Comparison of ENCODE assay signal across 29 mouse cellular contexts in genomic region chr11:106550398-106550797, GRCm38 (mm10).
"Had no signal": no experiment of that assay in that cellular context is flagged by ENCODE, and none has a peak within 500 bp of the region (broad histone marks: within the 10 kb centered on the region; RNA-seq: fewer than 3 reads in every experiment).

No protein-coding gene starts in this region.

- H3K4me3 ChIP-seq: embryonic facial prominence, embryonic 10.5 days; embryonic facial prominence, embryonic 12.5 days; embryonic facial prominence, embryonic 13.5 days; embryonic facial prominence, embryonic 15.5 days; erythroblast, embryonic 14.5 days; forebrain, embryonic 10.5 days; forebrain, embryonic 12.5 days; forebrain, embryonic 13.5 days; forebrain, embryonic 15.5 days; gastrocnemius, adult 2 months; heart, adult 2 months had no signal

- H3K9me3 ChIP-seq: embryonic facial prominence, embryonic 10.5 days; embryonic facial prominence, embryonic 12.5 days; embryonic facial prominence, embryonic 13.5 days; embryonic facial prominence, embryonic 15.5 days; forebrain, embryonic 10.5 days; forebrain, embryonic 12.5 days; forebrain, embryonic 13.5 days; forebrain, embryonic 15.5 days had no signal

- ATAC-seq: forebrain, embryonic 13.5 days; forebrain, embryonic 14.5 days; forebrain, embryonic 15.5 days; forebrain, embryonic 16.5 days; forebrain, postnatal 0 days had no signal

- H3K4me1 ChIP-seq: forebrain, embryonic 12.5 days; forebrain, embryonic 13.5 days had no signal

- DNase-seq: cerebellum, adult 18-20 months; cerebellum, adult 2 months; cerebellum, adult 8-10 months; cerebellum, adult 9-10 months; cerebellum, adult 9-11 months; cerebellum, postnatal 10 days; cerebellum, postnatal 14 days; cerebellum, postnatal 25 days; cerebellum, postnatal 36 days; embryo, embryonic 11 days; forebrain, postnatal 0 days; gastrocnemius, adult 2 months; gastrocnemius, postnatal 10 days; gastrocnemius, postnatal 14 days; gastrocnemius, postnatal 25 days; gastrocnemius, postnatal 36 days; heart, adult 18-20 months; heart, adult 2 months had no signal

- H3K27ac ChIP-seq: embryonic facial prominence, embryonic 10.5 days; embryonic facial prominence, embryonic 12.5 days; embryonic facial prominence, embryonic 13.5 days; embryonic facial prominence, embryonic 15.5 days; forebrain, embryonic 10.5 days; forebrain, embryonic 12.5 days; forebrain, embryonic 13.5 days; forebrain, embryonic 15.5 days; gastrocnemius, adult 2 months; heart, adult 2 months had no signal

- H3K27me3 ChIP-seq: embryonic facial prominence, embryonic 12.5 days; embryonic facial prominence, embryonic 13.5 days; embryonic facial prominence, embryonic 15.5 days; forebrain, embryonic 12.5 days; forebrain, embryonic 13.5 days; forebrain, embryonic 15.5 days had no signal
